Mouse (Mus musculus): Measurements from ENCODE around the gene Bpgm. TPM values are rescaled to one million over a fixed set of nuclear protein-coding genes. Genes with fewer than 3 reads are reported as not detected.

Bpgm gene
- polyA plus RNA-seq, 1 experiment, result 44.0 TPM

- DNase-seq (ENCODE audit: low read depth, low spot score), result no peak
Measured at GRCm38 (mm10) chr6:34482842-34483241, 6.8 kb downstream of the Bpgm start.

DNA sequence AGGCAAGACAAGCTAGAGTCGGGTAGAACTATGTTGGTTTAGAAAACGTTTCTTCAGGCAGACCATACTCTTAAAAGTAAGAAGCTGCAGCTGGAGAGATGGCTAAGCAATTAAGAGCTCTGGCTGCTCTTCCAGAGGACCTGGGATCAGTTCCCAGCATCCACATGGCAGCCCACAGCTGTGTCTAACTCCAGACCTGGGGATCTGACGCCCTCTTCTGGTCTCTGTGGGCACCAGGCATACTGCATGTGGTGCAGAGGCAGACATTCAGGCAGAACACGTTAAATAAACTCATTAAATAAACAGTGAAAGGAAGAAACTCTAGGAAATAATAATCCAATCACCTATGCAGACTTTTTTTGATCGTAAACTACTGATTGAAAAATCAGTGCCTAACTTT is 7.4 kb downstream of the Bpgm start:
- 63% methylated on average over 5 of the region's 5 CpGs for WGBS
- no peak for DNase-seq (ENCODE audit: low read depth, low spot score)

More at GRCm38 (mm10) chr6:34482842-34483241, 6.8 kb downstream of the Bpgm start:
- WGBS, result 57% methylated on average over 4 of the region's 4 CpGs

GRCm38 (mm10) chr6:34483811-34484210 is 7.8 kb downstream of the Bpgm start:
- DNase-seq (ENCODE audit: low read depth, low spot score), result no peak
- 96% methylated on average over 7 of the region's 7 CpGs for WGBS

DNA sequence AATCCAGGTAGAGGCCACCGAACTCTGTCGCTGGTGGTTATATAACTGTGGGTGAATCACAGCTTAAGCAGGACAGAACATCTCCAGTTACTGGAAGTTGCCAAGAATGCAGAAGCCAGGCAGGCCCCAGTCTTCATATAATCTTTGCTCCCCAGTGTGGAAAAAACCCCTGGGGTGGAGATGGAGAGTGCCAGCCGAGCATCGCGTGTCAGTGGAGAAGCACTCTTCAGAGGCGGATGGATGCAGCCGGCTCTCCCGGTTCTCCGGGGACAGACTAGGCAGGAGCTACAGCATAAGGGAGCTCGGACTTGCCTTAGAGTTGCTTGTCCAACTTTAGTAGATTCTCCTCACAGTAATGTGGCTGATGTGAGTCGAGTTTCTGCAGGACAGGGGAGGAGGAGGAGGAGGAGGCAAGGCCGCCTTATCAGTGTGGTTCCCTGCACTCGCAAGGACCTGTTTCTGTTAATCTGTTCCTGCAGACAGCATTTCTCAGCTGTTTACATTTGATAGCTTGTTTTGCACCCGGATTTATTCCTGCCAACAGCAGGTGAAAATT is 10.1 kb downstream of the Bpgm start:
- 72% methylated on average over 14 of the region's 14 CpGs for WGBS
- no peak for DNase-seq (ENCODE audit: low read depth, low spot score)

- 52% methylated on average over 21 of the region's 21 CpGs for WGBS
- DNase-seq (ENCODE audit: low read depth, low spot score), result no peak
Measured at GRCm38 (mm10) chr6:34493327-34494095, 17.5 kb downstream of the Bpgm start.

GRCm38 (mm10) chr6:34495140-34495551 is 19.1 kb downstream of the Bpgm start:
- WGBS, result 11% methylated on average over 7 of the region's 7 CpGs
- DNase-seq (ENCODE audit: low read depth, low spot score), result no peak

- 47% methylated on average over 5 of the region's 5 CpGs for WGBS
- no peak for DNase-seq (ENCODE audit: low read depth, low spot score)
Measured at GRCm38 (mm10) chr6:34497991-34498625, 22.1 kb downstream of the Bpgm start.

GRCm38 (mm10) chr6:34502291-34502690 is 26.3 kb downstream of the Bpgm start:
- WGBS, result 89% methylated on average over 7 of the region's 7 CpGs
- DNase-seq (ENCODE audit: low read depth, low spot score), result no peak

DNA sequence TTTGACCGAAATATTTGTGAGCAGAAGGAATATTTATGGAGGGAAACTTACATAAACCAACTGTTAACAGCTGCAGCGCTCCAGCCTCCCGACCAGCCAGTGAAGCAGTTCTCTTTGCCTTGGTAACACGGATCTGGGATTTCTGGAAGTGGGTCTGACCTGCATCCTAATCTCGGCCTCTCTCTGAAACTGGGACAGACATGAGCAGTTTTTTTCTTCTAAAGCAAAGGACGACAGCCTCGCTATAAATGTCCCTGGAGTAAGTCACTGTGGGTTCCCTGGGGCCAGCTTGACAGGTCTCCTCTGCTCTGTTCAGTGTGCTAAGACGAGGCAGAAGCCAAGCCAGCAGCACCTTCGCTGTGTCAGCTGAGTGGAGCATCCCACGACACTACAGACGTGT is 29.9 kb downstream of the Bpgm start:
- 81% methylated on average over 11 of the region's 11 CpGs for WGBS
- DNase-seq (ENCODE audit: low read depth, low spot score), result no peak

DNA sequence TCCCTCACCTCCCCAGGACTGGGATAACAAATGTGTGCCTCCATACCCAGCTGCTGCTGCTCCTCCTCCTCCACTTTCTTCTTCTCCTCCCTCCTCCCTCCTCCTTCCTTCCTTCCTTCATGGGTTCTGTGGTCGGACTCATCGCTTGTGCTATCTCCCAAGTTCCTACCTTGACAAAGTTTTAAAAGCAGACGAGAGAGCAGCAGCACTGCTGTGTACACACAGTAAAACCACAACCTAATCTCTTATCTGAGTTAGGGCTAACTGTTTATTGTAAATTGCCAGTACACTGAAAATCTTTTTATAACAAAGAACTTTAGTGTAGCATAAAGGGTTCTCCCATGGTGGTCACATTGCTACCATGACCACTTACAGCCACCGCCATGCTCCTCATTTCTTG is 31.6 kb downstream of the Bpgm start:
- WGBS, result 46% methylated on average over 4 of the region's 4 CpGs
- no peak for DNase-seq (ENCODE audit: low read depth, low spot score)

DNA sequence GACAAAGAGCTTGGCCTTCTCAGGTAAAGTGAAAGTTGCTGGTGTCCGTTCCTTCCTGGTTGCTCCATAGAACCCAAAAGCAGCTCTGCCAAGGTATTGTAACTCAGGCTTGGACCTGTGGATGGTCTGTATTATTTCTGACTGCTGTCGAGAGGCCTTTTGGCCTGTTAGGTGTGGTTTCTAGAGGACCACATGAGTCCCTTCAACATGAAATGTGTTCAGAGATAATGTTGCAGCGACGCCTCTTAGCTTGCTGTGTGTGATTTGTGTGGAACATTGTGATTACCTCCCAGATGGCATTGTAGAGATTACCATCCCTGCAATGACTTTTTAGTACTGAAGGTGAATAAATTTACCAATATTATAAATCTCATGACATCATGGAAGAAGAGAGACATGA is 32.0 kb downstream of the Bpgm start:
- no peak for DNase-seq (ENCODE audit: low read depth, low spot score)
- 78% methylated on average over 4 of the region's 4 CpGs for WGBS

DNA sequence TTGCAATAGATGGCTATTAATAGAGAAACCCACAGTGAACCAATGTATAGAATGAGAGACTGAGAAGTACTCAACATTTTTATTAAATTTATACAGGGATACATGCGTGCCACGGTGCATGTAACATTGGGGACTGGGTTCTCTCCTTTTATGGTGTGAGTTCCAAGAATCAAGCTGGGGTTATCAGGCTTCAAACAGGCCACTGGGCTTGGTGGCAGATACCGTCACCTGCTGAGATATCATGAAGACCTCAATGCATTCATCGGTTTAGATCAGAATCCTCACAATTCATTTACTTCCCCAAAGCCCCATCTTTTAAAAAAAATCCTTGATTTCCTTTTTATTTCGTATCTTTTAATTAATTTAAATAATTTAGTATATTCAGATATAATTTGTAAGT is 34.3 kb downstream of the Bpgm start:
- WGBS, result 95% methylated on average over 5 of the region's 5 CpGs
- DNase-seq (ENCODE audit: low read depth, low spot score), result no peak

DNA sequence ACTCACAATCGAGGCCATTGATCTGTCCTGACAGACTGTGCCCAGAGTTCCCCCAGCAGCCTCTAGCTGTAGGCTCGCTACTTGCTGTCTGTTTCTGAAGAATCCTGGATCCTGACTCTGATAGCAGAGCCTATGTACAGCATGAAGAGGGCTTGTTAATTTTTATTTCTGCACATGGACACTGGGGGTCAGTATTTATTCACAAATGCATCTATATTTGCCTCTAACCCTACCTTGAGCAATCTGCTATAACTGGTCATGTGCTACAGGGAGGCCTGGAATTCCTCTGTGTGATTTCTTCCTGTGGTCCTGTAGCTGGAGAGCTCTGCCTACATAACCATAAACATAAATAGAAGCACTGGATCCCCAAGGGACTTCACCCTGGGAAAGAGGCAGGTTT is 35.4 kb downstream of the Bpgm start:
- DNase-seq (ENCODE audit: low read depth, low spot score), result no peak
- 47% methylated on average over 2 of the region's 2 CpGs for WGBS

- DNase-seq (ENCODE audit: low read depth, low spot score), result no peak
Measured at GRCm38 (mm10) chr6:34512741-34513140, 36.7 kb downstream of the Bpgm start.

- no peak for DNase-seq (ENCODE audit: low read depth, low spot score)
- 53% methylated on average over 5 of the region's 5 CpGs for WGBS
Measured at GRCm38 (mm10) chr6:34514655-34515054, 38.6 kb downstream of the Bpgm start.

DNA sequence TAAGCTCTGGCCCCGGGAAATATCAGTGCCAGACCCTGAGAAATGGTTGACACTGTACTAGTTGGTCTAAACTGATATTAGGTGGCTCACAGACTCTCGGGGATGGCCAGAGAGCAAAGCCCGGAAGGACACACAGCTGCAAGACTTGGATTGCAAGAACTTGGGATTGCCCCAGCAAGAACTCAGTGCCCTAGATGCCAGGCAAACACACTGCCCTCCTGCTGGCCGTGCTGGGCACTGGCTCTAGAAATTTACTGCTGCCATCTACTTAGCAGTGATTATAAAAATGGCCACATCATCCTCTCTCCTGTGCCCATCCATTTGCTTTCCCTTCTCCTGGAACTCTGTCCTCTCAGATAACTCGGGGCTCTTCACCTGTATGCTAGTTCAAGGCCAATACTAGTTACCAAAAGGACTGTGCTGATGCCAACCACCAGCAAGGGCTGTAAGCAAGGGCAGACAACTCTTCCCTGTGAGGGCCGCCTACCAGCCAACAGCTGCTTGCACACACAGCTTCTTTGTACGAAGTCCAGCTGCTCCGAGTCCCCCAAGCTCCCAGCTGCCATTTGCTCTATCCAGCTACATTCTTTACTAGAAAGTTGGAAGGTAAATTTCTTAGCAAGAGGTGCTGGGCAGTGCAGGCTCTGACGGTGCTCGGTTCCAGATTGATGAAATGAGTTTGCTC is 39.2 kb downstream of the Bpgm start:
- WGBS, result 48% methylated on average over 10 of the region's 10 CpGs
- no peak for DNase-seq (ENCODE audit: low read depth, low spot score)

DNA sequence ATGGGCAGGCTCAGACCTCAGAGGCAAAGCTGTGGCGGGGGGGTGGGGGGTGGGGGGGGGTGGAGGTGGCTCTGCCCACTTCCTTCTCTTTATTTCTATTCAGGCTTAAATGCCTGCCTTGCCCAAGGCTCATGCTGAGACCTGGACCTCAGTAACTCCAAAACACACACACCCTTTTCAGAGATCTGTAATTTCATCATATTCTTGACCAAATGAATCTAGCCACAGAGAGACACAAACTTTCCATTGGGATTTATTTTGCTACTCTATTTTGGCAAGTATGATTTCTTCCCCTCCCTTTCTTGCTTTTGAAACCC is 39.7 kb downstream of the Bpgm start:
- DNase-seq (ENCODE audit: low read depth, low spot score), result no peak
- WGBS, result 54% methylated on average over 1 of the region's 1 CpGs

DNA sequence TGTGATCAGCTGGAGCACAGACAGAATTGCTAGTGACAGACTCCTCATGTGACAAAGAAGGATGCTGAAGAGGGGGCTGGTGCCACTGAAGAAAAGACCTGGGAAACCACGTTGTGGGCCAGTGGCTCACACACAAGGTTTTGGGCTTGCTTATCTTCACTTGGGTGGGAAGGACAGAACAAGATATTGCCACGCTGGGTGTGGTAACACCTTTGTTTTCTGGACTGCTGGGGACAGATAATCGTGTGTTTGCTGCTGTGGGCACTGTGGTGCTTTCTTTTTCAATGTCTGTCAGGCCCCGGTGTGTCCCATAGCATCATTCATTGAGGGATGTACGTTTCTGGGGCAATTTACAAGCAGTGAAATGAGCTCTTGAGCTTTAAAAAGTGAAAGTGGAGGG is 41.7 kb downstream of the Bpgm start:
- no peak for DNase-seq (ENCODE audit: low read depth, low spot score)
- WGBS, result 50% methylated on average over 5 of the region's 5 CpGs

- 53% methylated on average over 1 of the region's 1 CpGs for WGBS
Measured at GRCm38 (mm10) chr6:34519087-34519486, 43.1 kb downstream of the Bpgm start.

GRCm38 (mm10) chr6:34520491-34520890 is 44.5 kb downstream of the Bpgm start:
- DNase-seq (ENCODE audit: low read depth, low spot score), result no peak
- 85% methylated on average over 2 of the region's 2 CpGs for WGBS

More at GRCm38 (mm10) chr6:34519087-34519486, 43.1 kb downstream of the Bpgm start:
- no peak for DNase-seq (ENCODE audit: low read depth, low spot score)

DNA sequence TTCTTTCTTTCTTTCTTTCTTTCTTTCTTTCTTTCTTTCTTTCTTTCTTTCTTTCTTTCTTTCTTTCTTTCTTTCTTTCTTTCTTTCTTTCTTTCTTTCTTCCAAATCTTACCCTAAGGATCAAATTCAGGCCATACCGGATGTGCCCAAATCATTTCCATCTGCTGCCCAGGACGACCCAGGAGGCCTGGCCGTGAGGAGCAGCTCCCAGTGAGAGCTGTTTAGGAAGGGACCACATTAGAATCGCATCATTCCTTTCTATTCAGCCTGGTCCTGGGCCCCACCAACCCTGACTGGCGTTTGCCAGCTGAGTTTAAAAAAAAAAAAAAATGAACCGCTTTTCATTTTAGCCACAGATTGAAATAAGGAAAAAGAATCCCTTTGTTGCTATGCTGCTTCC is 44.9 kb downstream of the Bpgm start:
- no peak for DNase-seq (ENCODE audit: low read depth, low spot score)
- WGBS, result 63% methylated on average over 6 of the region's 6 CpGs
